Mouse (Mus musculus): ENCODE data around the gene Cdhr4.
"Not testable (repeated sequence)": the region's sequence is repeated elsewhere in the genome, so short reads cannot be mapped to it uniquely, and the experiment has no call there.

Cdhr4 gene

DNA sequence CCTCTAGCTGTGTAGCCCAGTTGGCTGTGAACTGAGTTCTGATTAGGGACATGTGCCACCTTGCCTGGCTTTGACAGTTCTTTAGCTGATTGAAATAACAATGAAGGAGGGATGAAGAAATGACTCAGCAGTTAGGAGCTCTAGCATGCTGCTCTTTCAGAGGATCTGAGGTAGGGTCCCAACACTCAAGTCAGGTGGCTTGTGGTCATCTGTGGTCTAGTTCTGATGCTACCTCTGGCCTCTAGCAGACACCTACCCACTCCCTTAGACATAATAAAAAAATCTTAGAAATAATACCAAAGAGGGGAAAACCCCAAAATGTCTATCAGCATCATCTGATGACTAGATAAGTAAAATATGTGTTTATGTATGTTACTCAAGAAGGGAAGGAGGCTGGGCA, 18.1 kb downstream of the Cdhr4 start:
- in situ Hi-C loops (cut with MboI, MseI), result no loop called here

DNA sequence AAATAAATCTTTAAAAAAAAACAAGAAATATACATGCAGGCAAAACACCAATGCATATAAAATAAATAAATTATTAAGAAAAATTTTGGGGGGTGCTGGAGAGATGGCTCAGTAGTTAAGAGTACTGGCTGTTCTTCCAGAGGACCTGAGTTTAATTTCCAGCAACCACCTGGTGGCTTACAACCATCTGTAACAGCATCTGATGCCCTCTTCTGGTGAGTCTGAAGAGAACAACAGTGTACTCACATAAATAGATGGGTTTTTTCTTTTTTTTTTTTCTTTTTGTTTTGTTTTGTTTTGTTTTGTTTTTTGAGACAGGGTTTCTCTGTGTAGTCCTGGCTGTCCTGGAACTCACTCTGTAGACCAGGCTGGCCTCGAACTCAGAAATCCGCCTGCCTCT, 21.3 kb downstream of the Cdhr4 start:
- in situ Hi-C loops (cut with MboI, MseI), result not testable (repeated sequence)

DNA sequence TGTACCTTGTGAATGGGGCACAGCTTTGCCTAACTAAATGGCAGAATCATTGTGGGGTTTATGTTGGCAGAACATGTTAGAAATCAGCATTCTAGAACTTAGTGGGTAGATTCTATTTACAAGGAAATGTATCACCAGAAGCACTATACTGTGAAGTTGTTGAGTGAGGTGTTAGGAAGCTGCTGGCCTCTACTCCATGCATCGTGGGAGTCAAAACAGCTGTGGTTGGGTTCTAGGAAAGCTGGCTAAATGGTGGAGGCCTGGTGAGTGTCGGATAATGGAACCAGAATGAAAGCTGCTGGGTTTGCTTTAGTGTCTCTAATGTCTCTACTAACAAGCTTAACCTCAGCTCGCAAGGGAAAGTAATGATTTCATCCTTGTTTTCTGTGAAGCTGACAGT, 24.8 kb downstream of the Cdhr4 start:
- in situ Hi-C loops (cut with MboI, MseI), result no loop called here

DNA sequence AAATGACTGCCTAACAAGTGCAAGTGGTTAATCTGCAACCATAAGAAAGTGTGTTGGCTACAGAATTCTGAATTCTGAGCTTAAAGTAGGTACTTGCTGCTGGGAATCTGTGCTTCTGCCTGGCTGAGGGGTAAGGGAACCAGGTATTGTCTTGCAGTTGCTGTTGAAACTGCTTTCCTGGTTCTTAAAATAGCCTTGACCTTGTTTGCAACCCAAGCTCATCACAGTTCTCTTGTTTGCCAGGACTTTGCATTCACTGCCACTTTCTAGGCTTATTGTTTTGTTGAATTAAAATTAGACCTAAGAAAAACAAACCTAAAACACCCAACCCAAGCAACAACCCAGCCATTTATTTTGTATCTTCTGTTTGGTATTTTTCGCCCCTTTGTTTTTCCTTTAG, 28.4 kb downstream of the Cdhr4 start:
- in situ Hi-C loops (cut with MboI, MseI), result no loop called here

DNA sequence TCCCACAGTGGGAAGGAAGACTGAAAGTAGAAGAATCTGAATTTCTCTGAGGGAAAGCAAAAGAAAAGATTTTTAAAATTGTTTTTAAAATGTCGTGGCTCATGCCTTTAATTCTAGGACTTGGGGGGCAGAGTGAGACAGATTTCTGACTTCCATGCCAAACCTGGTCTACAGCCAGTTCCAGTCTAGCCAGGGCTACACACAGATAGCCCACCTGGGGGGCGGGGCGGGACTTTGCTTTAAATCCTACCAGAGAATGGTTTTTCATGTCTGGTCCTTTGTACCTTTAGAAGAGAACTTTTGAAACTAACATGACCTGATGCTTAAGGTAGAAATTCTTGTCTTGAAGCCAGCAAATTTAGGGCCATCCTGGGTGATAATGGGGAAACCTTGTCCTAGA, 30.9 kb downstream of the Cdhr4 start:
- in situ Hi-C loops (cut with MboI, MseI), result no loop called here

DNA sequence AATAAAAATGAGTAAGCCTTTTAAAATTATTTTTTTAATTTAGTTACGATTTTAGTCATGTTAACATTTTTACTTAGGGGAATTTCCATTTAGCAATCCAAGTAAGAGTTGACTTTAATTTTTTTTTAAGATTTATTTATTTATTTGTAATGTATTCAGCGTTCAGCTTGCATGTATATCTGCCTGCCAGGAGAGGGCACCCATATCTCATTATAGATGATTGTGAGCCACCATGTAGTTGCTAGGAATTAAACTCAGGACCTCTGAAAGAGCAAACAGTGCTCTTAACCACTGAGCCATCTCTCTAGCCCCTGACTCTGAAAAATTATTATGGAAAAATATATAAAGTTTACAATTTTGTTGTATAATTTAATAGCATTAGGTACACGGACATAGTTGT, 34.3 kb downstream of the Cdhr4 start:
- in situ Hi-C loops (cut with MboI, MseI), result no loop called here

DNA sequence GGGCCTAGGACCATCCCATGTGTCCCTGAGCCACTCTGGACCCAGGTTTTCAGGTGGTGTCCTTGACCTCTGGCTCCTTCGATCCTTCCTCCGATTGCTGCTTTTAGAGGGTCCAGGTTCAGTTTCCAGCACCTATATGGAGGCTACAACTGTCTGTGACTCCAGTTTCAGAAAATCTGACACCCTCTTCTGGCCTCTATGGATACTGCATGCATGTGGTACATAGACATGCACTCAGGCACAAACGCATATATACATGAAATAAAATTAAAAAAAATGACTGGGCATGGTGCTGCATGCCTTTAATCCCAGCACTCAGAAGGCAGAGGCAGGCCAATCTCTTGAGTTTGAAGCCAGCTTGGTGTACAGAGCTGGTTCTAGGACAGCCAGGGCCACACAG, 35.6 kb downstream of the Cdhr4 start:
- in situ Hi-C loops (cut with MboI, MseI), result no loop called here

DNA sequence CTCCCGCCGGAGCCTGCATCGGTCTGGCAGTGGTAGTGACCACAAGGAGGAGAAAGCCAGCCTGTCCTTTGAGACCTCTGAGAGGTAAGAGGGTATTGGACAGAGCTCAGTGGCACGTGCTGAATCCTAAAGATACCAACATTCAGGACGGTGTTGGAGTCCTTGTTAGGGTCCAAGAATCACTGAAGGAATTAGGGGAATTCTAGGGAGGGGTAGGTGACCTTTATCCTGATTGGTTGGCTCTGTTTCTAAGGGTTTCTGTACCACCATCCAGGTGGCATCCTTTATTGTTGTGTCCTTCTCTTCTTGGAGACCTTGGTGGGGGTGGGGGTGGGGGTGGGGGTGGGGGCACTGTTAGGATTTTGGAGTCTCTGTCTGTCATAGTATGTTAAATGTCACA, 39.8 kb downstream of the Cdhr4 start:
- in situ Hi-C loops (cut with MboI, MseI), result no loop called here

DNA sequence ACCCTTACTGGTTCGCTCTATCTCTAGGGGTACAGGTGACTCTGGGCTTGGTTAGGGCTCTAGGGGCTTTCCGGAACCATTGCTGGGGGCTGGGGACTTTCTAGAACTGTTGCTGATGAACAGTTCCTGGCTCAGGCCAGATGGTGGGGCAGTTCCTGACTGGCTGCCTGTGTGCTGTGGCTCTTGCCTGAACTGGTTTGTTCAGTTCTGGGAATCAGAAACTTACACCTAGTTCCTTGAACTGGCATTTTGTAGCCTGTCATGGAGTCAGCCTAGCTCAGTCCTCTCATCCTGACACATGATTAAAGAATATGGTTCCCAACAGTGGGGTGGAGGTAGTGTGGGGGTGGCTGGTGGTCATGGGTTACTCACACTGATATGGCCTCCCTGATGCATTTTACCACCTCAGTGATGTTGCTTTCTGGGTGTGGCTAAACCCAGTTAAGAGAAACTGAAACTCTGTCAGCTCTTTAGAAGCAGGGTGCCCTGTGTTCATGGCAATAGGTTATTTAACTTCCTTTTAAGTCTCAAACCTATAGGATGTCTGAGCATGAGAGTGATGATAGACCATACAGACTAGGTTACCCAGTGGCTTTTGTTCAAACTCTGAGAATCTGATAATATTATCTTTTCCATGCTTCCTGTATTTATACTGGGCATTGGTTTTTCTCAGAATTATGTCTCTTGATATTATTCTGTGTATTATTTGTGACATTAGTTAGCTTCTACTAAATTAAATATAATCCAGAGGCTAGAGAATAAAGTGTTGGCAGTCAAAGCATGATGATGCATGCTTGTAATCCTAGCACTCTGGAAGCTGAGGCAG, 43.2 kb downstream of the Cdhr4 start:
- in situ Hi-C loops (cut with MboI, MseI), result no loop called here

DNA sequence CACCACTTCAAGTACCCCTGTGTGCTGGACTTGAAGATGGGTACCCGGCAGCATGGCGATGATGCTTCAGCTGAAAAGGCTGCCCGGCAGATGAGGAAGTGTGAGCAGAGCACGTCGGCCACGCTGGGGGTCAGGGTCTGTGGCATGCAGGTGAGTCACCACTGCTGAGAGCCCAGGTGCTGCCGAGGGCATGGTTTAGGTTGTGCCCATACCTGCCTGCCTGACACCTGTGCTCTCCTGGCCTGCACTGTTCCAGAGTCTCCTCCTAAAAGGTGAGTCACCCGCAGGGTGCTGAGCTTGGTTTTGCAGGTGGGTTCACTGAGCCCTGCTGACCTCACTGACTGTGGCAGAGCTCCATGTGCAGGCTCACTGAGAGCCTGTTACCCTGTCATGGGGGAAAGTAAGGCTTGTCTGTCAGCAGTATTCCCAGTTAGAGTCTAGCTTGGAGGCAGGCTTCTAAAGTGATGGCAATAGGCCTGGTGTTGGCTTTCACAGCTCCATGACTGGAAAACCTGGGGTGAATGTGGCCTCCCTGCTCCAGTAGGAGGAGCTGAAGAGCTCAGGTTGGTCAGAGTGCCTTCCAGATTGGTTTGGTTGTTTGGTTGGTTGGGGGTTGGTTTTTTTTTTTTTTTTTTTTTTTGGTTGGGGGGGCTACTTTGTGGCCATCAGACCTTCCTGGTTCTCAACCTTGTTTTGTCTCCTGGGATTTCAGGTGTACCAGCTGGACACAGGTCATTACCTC, 52.6 kb downstream of the Cdhr4 start:
- in situ Hi-C loops (cut with MboI, MseI), result no loop called here

DNA sequence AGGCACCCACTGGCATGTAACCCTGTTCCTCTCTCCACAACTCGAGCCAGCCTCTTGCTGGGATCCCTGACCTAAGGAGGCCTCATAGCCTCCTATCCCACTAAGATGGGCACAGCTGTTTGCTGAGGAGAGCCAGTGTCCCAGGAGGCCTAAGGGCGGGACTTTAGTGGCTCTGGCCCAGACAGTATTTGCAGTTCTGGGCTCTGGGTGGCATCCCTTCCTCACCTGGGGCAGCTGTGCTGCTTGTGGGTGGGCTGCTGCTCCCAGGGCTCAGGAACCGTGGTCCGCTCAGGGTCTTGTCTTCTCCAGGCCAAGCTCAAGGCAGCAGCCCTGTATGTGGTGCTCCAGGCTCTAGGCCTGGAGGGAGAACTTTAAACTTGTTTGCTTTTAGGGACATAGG, 54.3 kb downstream of the Cdhr4 start:
- in situ Hi-C loops (cut with MboI, MseI), result no loop called here

DNA sequence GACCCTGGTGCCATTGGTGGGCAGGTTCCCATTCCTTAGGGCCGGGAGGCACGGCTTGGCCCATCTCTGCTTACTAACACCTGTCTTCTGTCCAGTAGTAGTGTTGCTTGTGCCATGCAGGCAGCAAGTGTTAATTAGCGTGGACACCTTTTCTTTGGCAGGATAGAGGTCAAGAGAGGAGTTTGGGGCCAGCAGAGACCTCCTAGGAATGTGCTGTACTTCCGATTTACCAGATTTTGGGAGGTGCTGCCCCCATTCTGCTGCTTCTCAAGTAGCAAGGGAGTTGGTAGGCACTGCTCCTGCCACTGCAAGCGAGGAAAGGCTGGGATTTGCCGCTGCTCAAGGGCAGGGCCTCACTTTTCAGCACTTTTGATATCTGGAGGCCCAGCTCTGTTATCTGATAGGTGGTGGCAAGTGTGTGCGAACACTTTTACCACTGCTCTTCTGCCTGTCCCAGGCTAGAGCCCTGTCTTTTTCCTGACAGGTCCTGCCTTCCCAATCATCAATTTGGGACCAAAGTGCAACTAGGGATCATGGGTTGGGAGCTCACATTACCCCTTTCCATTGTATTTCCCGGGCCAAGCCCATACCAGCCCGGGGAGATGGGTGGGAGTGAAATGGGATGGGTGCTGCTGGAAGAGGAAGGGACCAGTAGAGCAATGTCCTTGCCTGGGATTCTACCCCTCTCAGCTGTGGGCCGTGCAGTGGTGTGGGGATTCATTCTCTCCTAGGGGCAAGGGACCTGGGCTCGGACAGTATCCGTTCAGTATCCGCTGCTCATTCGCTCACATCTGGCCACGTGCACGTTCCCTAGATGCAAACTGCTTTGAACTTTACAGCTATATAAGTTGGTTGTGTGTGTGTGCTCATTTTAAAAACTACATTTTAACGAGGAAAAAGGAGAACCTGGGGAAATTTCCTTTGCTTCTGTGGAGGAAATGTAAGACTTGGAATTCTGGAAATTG, 55.6 kb downstream of the Cdhr4 start:
- in situ Hi-C loops (cut with MboI, MseI), result no loop called here

DNA sequence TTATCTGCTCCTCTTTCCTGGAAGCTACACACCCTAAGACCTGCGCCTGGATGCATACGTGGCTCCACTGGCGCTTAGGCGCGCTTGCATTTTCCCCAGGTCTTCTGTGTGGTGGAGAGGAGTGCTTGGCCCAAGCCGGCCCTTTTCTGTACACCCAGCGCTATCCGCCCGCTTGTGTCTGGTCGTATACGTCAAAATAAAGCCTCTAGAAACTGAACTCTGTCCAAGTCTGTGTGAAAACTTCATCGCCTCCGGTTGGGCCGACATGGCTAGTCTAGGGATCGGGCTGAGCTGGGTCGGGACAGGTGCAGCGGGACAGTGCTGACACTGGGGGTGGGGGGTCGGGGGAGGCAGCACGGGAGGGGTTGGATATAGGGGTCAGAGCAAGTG, 56.3 kb downstream of the Cdhr4 start:
- in situ Hi-C loops (cut with MboI, MseI), result no loop called here

DNA sequence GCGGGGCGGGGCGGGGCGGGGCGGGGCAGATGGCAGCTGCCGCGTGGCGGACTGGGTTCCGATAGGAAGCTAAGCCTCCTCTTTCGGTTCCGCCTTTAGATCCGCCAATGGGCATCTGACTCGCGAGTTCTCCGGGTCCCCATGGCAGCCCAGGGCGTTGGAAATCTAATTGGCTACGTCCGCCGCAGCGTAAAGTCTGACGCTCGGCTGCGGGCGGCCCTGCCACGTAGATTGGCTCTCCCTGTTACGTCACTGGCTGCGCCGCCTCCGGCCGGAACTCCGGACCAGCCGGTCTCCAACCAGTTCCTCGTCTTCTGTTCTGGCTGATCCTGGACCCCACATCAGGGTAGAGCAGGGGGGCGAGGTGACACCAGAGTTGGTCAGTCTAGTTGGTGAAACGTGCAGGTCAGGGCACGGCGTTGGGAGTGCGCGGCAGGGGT, 56.7 kb downstream of the Cdhr4 start, which contains the start of gene Gmppb:
Gmppb (plus strand) TSS at position 227 of the 440 bp plus-strand sequence.
- in situ Hi-C loops (cut with MboI, MseI), result no loop called here
